Mouse (Mus musculus) adrenal gland, postnatal 10 days (tissue): Measurements from ENCODE around the gene Ppil6. TPM values are rescaled to one million over a fixed set of nuclear protein-coding genes. Genes with fewer than 3 reads are reported as not detected.

Experiments used
- DNase-seq: peaks from one replicate; pipeline ENCODE4 v3.0.0; 2021; ENCODE audit warnings: mixed read lengths
- long read RNA-seq, 2 experiments: library from polyadenylated mRNA; stranded (forward); transcript quantifications; one replicate each; pipeline ENCODE4 v2.0.0; 2021
- total RNA-seq, 2 experiments: library from RNA; stranded (reverse); gene quantifications; 2 replicates each; pipeline ENCODE4 v1.2.3; 2021

Gene Ppil6
- 1 to 10 TPM in 1 of 2 experiments, under 1 TPM in 1; 0.33 to 1.1 TPM for total RNA-seq
- long read RNA-seq, experiment 1, result 0 reads
- long read RNA-seq, experiment 2, result 0 reads

- DNase-seq, result peak; percentile 97
Observed at GRCm38 (mm10) chr10:41489708-41490517, at the start of gene Ppil6, which contains the start of gene Smpd2. Ppil6 (plus strand) TSS chr10:41490439. Smpd2 (minus strand) TSS chr10:41490369.

DNA sequence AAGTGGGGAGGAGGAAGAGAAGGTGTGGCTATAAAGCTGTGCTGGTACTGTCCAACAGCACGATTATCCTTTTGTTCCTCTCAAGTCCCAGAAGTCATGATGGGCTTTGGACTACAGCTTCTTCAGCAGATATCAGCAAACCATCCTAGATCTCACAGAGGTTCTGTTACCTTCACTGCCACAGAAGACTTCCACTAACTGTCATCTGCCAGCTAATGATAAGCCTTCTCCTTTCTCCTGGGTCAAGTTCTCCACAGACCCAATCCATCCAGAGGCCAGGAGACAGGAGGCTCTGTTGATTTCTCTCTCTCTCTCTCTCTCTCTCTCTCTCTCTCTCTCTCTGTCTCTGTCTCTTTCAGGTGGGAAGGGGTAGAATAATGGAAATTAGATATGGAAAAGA is 42.0 kb upstream of the Ppil6 start:
- DNase-seq, result no peak

DNA sequence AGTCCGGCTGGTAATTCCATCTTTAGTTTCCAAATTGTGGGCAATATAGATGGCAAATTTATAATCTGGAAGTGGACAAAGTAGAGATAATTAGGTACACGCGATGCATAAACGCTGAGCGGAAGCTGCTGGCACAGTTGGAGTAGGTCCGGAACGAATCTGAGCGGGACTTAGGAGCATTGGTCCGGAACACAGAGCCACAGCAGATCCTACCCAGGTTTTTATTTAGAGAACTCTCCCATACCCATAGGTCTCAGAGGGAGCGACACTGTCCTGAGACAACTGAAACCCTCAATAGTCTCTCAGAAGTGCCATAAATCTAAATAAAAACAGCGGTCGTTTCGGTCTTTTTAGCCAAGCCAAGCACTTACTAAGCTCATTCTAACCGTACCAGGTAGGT is 40.6 kb upstream of the Ppil6 start:
- DNase-seq, result peak; percentile 35

GRCm38 (mm10) chr10:41450137-41450670 is 40.0 kb upstream of the Ppil6 start, which contains the start of gene Zbtb24:
Zbtb24 (plus strand) TSS chr10:41450383.
- DNase-seq, result peak; percentile 97

DNA sequence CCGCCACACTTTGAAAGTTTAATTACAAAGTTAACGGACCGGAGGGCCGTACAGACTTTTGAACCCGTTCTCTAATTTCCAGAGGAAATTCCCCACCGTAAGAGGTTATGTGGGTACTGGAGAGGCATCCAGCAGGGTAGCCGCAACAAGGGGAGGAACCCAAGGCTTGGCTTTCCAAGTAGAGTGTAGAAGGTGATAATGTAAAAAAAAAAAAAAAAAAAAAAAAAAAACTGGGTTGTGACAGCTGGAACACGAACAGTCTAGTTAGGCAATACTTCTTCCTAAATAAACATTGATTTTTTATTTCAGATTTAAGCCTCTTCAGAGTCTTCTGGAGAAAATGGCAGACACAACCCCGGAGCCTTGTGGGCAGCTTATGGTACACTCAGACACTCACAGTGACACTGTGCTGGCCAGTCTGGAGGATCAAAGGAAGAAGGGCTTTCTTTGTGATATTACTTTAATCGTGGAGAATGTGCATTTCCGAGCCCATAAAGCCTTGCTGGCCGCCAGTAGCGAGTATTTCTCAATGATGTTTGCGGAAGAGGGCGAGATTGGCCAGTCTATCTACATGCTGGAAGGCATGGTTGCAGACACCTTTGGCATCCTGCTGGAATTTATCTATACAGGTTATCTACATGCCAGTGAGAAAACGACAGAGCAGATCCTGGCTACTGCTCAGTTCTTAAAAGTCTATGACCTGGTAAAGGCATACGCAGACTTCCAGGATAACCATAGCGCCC is 39.3 kb upstream of the Ppil6 start:
- no peak for DNase-seq

DNA sequence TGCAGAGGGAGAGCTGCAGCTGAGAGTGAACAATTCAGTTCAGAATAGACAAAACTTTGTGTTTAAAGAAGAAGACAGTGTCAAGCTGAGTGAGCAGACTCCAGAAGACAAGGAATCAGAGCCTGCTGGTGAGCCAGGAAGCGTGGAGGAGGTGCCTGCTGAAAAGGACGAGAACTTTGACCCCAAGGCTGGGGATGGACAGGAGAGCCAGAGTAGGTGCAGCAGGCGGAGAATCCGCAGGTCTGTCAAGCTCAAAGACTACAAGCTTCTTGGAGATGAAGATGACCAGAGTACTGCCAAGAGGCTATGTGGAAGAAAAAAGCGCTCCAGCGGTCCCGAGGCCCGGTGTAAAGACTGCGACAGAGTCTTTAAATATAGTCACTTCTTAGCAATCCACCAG is 38.6 kb upstream of the Ppil6 start:
- DNase-seq, result no peak

DNA sequence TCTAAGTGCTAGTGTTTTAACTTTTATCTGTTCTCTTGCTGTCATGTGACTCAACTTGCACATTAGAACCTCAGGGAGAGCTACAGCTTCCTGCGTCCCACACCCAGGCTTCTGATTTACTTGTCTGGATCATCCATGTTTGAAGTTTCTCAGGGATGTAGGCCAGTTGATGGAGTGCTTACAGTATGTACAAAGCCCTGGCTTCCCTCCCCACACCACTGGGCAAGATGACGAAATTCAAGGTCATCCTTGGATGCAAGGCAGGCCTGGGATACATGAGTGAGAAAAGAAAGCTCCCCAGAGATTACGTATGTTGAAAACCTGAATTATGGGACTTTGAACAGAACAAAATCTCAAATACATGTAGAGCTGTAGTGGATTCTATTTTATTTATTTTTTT is 37.4 kb upstream of the Ppil6 start:
- peak; percentile 20 for DNase-seq

DNA sequence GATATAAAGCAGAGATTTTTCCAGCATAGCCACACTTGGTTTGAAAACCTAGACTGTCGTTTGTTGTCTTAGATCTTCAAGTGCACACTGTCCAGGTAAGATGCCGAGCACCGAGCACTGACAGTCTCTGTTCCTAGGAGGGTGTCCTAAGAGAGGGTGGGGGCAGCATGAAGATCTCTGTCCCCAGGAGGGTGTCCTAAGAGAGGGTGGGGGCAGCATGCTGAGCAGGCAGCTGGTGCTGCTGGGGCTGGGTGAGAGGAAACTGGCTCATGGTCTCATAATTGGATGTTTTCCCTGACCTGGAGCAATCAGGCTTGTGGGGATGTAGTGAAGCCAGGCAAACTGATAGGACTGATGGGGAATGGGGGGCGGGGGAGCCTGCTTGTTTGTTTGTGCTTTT is 30.2 kb upstream of the Ppil6 start:
- no peak for DNase-seq

GRCm38 (mm10) chr10:41460501-41460900 is 29.7 kb upstream of the Ppil6 start:
- no peak for DNase-seq

DNA sequence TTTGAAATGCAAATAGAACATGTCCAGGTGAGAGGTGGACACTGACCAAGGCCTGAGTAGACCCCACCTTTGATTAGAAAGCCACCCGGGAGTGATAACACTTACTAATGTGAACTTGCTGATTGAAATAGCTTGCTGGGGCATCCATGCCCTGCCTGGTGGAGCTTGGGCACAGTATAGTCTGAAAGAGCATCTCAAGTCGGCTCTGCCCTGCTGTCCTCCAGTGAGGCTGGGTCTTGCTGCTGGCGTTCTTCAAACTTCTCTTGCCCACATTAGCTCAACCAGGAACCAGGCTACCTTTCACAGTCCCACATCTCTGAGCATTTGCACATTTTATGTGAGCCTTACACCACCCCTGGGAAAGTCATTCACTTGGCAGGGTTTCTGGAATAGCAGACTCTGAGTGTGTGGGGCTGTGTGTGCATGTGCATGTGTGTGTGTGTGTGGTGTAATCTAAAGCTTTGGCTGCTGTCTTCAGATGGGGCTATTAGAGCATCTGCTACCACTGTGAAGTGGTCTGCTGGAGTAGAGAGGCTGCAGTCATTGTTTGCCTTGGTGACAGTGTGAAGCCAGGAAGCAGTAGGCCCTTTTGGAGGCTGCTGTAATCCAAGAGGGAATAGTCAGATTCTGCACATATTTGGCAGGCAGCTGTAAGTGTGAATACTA is 29.0 kb upstream of the Ppil6 start:
- DNase-seq, result no peak

DNA sequence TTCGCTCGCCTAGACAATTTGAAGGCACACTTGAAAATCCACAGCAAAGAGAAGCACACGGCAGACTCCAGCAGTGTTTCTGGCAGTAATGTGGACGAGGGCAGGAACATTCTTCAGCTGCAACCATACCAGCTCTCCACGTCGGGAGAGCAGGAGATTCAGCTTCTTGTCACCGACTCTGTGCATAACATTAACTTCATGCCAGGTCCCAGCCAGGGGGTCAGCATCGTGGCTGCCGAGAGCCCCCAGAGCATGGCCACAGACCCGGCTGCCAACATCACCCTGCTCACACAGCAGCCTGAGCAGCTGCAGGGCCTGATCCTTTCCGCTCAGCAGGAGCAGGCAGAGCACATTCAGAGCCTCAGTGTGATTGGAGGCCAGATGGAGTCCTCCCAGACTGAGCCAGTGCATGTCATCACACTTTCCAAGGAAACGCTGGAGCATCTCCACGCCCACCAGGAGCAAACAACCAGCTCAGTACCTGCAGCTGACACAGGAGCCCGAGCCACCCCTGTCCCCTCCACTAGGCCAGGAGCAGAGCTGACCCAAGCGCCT is 25.8 kb upstream of the Ppil6 start:
- DNase-seq, result no peak

- no peak for DNase-seq
Observed at GRCm38 (mm10) chr10:41467325-41467724, 22.9 kb upstream of the Ppil6 start.

- DNase-seq, result no peak
Observed at GRCm38 (mm10) chr10:41470693-41471092, 19.5 kb upstream of the Ppil6 start.

GRCm38 (mm10) chr10:41472534-41472933 is 17.7 kb upstream of the Ppil6 start:
- DNase-seq, result no peak

GRCm38 (mm10) chr10:41472962-41473481 is 17.2 kb upstream of the Ppil6 start:
- DNase-seq, result no peak

GRCm38 (mm10) chr10:41473782-41474468 is 16.3 kb upstream of the Ppil6 start:
- peak; percentile 69 for DNase-seq

DNA sequence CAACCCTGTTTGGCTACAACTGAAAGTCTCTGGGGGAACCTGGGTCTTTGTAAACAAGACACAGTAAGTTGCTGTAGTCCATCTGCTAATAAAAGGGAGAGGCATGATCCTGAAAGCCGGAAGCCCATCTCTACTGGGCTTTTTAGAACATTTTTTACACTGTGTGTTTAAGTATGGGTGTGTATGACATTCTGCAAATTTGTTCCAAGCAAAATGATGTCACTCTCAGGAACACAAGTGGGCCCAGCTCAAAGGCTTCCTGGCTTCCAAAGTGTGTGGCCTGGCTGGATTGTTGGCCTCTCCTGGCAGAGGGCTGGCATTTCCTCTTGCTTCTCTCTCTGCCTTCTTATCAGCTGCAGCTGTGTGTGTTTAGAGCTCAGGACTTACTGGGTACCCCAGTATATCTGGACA is 15.3 kb upstream of the Ppil6 start:
- DNase-seq, result no peak

- peak; percentile 62 for DNase-seq
Observed at GRCm38 (mm10) chr10:41476171-41477017, 13.8 kb upstream of the Ppil6 start, which contains the start of gene Mical1. Mical1 (plus strand) TSS chr10:41476314.

DNA sequence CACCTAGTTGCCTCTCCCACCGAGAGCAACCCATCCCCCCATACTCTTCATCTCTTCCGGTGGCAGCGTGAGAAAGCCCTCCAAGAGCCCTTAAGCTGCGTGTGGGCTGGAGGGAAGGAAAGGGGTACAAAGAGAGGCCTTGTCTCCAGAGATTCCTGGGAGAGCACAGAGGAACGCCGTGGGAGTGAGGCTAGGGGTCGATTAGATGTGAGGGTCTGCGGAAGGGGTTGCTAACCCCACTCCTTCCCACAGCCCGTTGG is 13.3 kb upstream of the Ppil6 start:
- no peak for DNase-seq
